Mouse (Mus musculus) B cell, adult 62 days (primary cell): ENCODE data around the gene Pde6h. TPM values are rescaled to one million over a fixed set of nuclear protein-coding genes. Genes with fewer than 3 reads are reported as not detected.

ENCODE experiments used
- total RNA-seq: library from RNA; stranded (reverse); gene quantifications from 4 replicates; pipeline ENCODE4 v1.2.4, GENCODE M21; 2023

Gene Pde6h
- total RNA-seq, result 0.09 TPM in 1 of 4 replicates, not detected in the others

GRCm38 (mm10) chr6:136923532-136923931 lies at the start of gene Pde6h:
Gene Pde6h (plus strand): TSS chr6:136923832.

DNA sequence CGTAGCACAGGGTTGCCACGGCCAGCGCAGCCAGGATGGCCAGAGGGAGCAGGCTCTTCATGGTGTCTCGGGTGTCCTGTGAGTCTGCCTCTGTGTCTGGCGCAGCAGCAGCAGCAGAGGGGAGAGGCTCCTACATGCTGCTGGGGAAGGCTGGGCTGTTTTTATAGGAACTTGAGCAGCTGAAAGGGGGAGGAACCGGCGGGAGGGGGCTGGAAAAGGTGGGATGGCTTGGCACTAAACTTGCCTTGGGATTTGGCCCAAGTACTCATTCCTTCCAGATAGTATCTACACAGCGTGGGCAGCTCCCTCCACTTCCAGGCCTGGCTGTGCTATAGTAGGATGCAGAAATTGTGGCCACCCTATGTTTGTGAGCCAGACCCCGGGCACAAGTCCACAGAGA lies 48.0 kb upstream of the Pde6h start, which contains the start of gene Mgp:
Gene Mgp (minus strand): TSS at position 154 of the 400 bp plus-strand sequence.

DNA sequence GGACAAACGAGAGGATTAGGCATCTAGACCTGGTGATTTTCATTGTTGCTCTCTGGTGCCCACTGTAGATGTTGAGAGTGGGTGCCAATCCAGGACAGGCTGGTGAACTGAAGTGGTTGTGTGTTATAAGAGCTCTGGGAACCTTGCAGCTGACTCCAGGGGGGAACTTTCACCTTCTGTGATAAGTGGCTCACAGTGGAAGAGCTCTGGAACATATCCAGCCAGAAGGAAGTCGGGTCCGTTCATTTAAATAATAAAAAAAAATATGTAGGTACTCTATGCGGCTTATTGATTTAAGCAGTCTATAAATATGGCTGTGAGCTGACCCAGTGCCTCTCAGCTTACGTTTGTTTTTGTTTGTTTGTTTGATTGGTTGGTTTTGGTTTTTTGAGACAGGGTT lies 1.6 kb upstream of the Pde6h start, which contains the start of gene Erp27:
Gene Erp27 (minus strand): TSS at position 101 of the 400 bp plus-strand sequence.

GRCm38 (mm10) chr6:136941051-136942021 lies 17.7 kb downstream of the Pde6h start, which contains the start of gene Arhgdib:
Gene Arhgdib (minus strand): TSS chr6:136941899.

Other genes starting within 250 kb of the Pde6h start
- gene Gucy2c, start 142.1 kb upstream of the Pde6h start, total RNA-seq, result 0.24 TPM in 1 of 4 replicates, not detected in the others
- gene Hist4h4, start 119.4 kb upstream of the Pde6h start, total RNA-seq, result 14.5 to 18.6 TPM (median 15.4 TPM) in 4 replicates
- gene H2afj, start 115.6 kb upstream of the Pde6h start, total RNA-seq, result 50.5 to 66.8 TPM (median 53.5 TPM) in 4 replicates
- 4.4 to 9.9 TPM (median 7.9 TPM) in 4 replicates for gene BC049715, start 96.2 kb upstream of the Pde6h start, total RNA-seq
- gene Wbp11, start 95.6 kb upstream of the Pde6h start, total RNA-seq, result 229 to 267 TPM (median 251 TPM) in 4 replicates
- not detected in 4 replicates for gene Smco3, start 88.4 kb upstream of the Pde6h start, total RNA-seq
- 0.30 TPM in 1 of 4 replicates, not detected in the others for gene Art4, start 66.1 kb upstream of the Pde6h start, total RNA-seq
- not detected in 4 replicates for gene Mgp, start 48.0 kb upstream of the Pde6h start, total RNA-seq
- gene Erp27, start 1.7 kb upstream of the Pde6h start, total RNA-seq, result 9.8 to 16.9 TPM (median 11.5 TPM) in 4 replicates
- gene Arhgdib, start 18.1 kb downstream of the Pde6h start, total RNA-seq, result 879 to 975 TPM (median 929 TPM) in 4 replicates
- gene Rerg, start 246.7 kb downstream of the Pde6h start, total RNA-seq, result 0.60 TPM in 1 of 4 replicates, not detected in the others